Mouse (Mus musculus): ENCODE measurements around the gene Rasal2.

- TF ChIP-seq CTCF (IDR thresholded peaks at IDR 0.05) (no peak), EP300 (IDR thresholded peaks at IDR 0.05) (no peak)
These were observed 321.6 kb downstream of the Rasal2 start for GRCm38 (mm10) chr1:157090835-157091234.
